Mouse (Mus musculus) layer of hippocampus, postnatal 14 days (tissue): ENCODE measurements around the gene Mesp1. TPM values are rescaled to one million over a fixed set of nuclear protein-coding genes. Genes with fewer than 3 reads are reported as not detected.

Experiments used
- DNase-seq, 2 experiments: peaks; one replicate each; pipeline ENCODE4 v3.0.0; 2021 to 2022; ENCODE audit warnings: low spot score in 2 of 2, mixed read lengths in 1 of 2
- total RNA-seq, 2 experiments: library from RNA; stranded (reverse); gene quantifications; 2 replicates each; pipeline ENCODE4 v1.2.3; 2021

Mesp1 gene
- total RNA-seq, 2 experiments from 2014 or later, result 0.60 TPM

DNA sequence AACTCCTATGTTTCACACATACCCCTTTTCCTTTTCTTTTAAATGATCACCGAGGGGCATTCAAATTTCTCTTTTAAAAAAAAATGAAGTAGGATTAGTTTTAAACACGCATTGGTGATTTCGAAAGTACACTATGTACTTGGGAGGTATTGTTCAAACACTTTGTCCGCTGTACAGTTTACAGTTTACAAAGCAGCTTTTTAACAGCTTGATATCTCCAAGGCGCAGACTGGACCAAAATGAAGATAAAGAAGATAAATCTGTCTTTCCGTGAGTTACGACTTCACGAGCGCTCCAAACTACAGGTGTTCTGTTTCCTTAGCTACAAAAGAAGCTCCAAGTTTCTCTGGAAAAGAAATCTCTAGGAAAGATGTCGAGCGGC lies 51.3 kb downstream of the Mesp1 start:
- no peak for DNase-seq

Other genes starting within 250 kb of the Mesp1 start
- 1 to 10 TPM; 1.1 to 2.2 TPM for gene Rhcg, start 176.1 kb downstream of the Mesp1 start, total RNA-seq
- under 1 TPM; 0.45 to 0.97 TPM for gene Ticrr, start 133.6 kb downstream of the Mesp1 start, total RNA-seq
- 1 to 10 TPM; 3.0 to 3.2 TPM for gene Kif7, start 78.1 kb downstream of the Mesp1 start, total RNA-seq
- gene Plin1, start 60.9 kb downstream of the Mesp1 start, total RNA-seq, result under 1 TPM; 0.58 to 0.83 TPM
- 10 to 100 TPM; 11.0 to 14.3 TPM for gene Pex11a, start 50.7 kb downstream of the Mesp1 start, total RNA-seq
- under 1 TPM; 0.17 to 0.60 TPM for gene Wdr93, start 50.6 kb downstream of the Mesp1 start, total RNA-seq
- 1 to 10 TPM; 1.2 to 1.9 TPM for gene Mesp2, start 16.9 kb upstream of the Mesp1 start, total RNA-seq
- 1 to 10 TPM; 4.6 to 5.3 TPM for gene Anpep, start 67.3 kb upstream of the Mesp1 start, total RNA-seq
- 10 to 100 TPM; 50.4 to 51.3 TPM for gene Ap3s2, start 126.9 kb upstream of the Mesp1 start, total RNA-seq
- 10 to 100 TPM; 12.5 to 12.7 TPM for gene Arpin, start 141.6 kb upstream of the Mesp1 start, total RNA-seq
- gene Zfp710, start 231.0 kb upstream of the Mesp1 start, total RNA-seq, result 10 to 100 TPM; 17.5 to 18.0 TPM